Mouse (Mus musculus): ENCODE data around the gene Tomt. TPM values are rescaled to one million over a fixed set of nuclear protein-coding genes. Genes with fewer than 3 reads are reported as not detected.
"Not testable (repeated sequence)": the region's sequence is repeated elsewhere in the genome, so short reads cannot be mapped to it uniquely, and the experiment has no call there.

Tomt gene
- polyA plus RNA-seq, 1 experiment from 2014 or later: 0.56 TPM

GRCm38 (mm10) chr7:101937569-101937968 is 31.4 kb upstream of the Tomt start:
- ATAC-seq (replicated peaks; ENCODE audit: low FRiP score): no peak
- WGBS: 95% methylated on average over 4 of the region's 4 CpGs
- Histone ChIP-seq H3K9ac (ENCODE audit: low read length) (no peak overlapping the region), H3K4me2 (ENCODE audit: low read depth, low read length, severe bottlenecking) (no peak overlapping the region), H3K27ac (ENCODE audit: low read depth, low read length) (no peak overlapping the region), H3K27me3 (ENCODE audit: control insufficient read depth, insufficient read depth, low read length) (no peaks in the 10 kb centered on the region), H3K9me3 (ENCODE audit: control insufficient read depth, low read length) (no peaks in the 10 kb centered on the region), H3K4me3 (ENCODE audit: low read depth, low read length) (no peak overlapping the region), H3K4me1 (replicated peaks; ENCODE audit: control insufficient read depth, insufficient read depth, low read length) (no peaks in the 10 kb centered on the region; the same call in 1 of the 2 replicates), H3K36me3 (ENCODE audit: control insufficient read depth, insufficient read depth, low read length) (no peaks in the 10 kb centered on the region)
- no peak for DNase-seq (ENCODE audit: low spot score)

GRCm38 (mm10) chr7:101936996-101937395 is 30.8 kb upstream of the Tomt start:
- Histone ChIP-seq H3K4me2 (ENCODE audit: low read depth, low read length, severe bottlenecking) (no peak overlapping the region), H3K9ac (ENCODE audit: low read length) (no peak overlapping the region), H3K27me3 (ENCODE audit: control insufficient read depth, insufficient read depth, low read length) (no peaks in the 10 kb centered on the region), H3K27ac (ENCODE audit: low read depth, low read length) (no peak overlapping the region), H3K4me1 (replicated peaks; ENCODE audit: control insufficient read depth, insufficient read depth, low read length) (no peaks in the 10 kb centered on the region; the same call in 1 of the 2 replicates), H3K4me3 (ENCODE audit: low read depth, low read length) (no peak overlapping the region), H3K36me3 (ENCODE audit: control insufficient read depth, insufficient read depth, low read length) (no peaks in the 10 kb centered on the region), H3K9me3 (ENCODE audit: control insufficient read depth, low read length) (no peaks in the 10 kb centered on the region)
- WGBS: 96% methylated on average over 4 of the region's 4 CpGs
- DNase-seq (ENCODE audit: low spot score) (no peak), ATAC-seq (replicated peaks; ENCODE audit: low FRiP score) (no peak)

DNA sequence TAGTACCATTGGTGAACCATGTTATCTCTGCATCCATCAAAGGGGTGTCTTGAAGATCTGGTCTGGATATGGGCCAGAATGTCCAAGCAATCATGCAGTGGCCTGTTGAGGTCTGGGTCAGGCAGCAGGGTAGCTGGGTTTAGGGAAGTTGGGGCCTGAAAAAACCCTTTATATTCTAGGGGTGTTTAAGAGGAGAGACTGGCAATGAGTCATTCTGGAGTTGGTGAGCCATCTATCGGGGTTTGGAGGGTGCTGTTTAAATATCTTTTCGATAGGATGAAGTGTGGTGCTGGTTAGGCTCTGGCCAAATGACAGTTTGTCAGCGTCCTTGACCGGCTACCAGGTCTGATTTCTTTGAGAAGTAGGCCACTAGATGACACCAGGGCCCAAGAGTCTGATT is 29.8 kb upstream of the Tomt start:
- no peaks in the 10 kb centered on the region for H3K27me3 ChIP-seq (ENCODE audit: control insufficient read depth, insufficient read depth, low read length)
- H3K9me3 ChIP-seq (ENCODE audit: control insufficient read depth, low read length): no peaks in the 10 kb centered on the region
- H3K36me3 ChIP-seq (ENCODE audit: control insufficient read depth, insufficient read depth, low read length): no peaks in the 10 kb centered on the region
- H3K4me1 ChIP-seq (replicated peaks; ENCODE audit: control insufficient read depth, insufficient read depth, low read length): no peaks in the 10 kb centered on the region; the same call in 1 of the 2 replicates
- WGBS: 94% methylated on average over 4 of the region's 4 CpGs
- no peak overlapping the region for H3K27ac ChIP-seq (ENCODE audit: low read depth, low read length)
- ATAC-seq (replicated peaks; ENCODE audit: low FRiP score) (no peak), DNase-seq (ENCODE audit: low spot score) (no peak)
- no peak overlapping the region for H3K9ac ChIP-seq (ENCODE audit: low read length)
- H3K4me2 ChIP-seq (ENCODE audit: low read depth, low read length, severe bottlenecking): no peak overlapping the region
- no peak overlapping the region for H3K4me3 ChIP-seq (ENCODE audit: low read depth, low read length)

- no peaks in the 10 kb centered on the region for H3K9me3 ChIP-seq (ENCODE audit: control insufficient read depth, low read length)
- WGBS: under 1% methylated on average over 40 of the region's 40 CpGs
- peak within 1 kb of the TSS; percentile 67 for H3K4me2 ChIP-seq (ENCODE audit: low read depth, low read length, severe bottlenecking)
- ATAC-seq (replicated peaks; ENCODE audit: low FRiP score) (peak; percentile 99), DNase-seq (ENCODE audit: low spot score) (peak; percentile 96)
- peak within 1 kb of the TSS; percentile 46; the same call in 1 of the 2 replicates for H3K27ac ChIP-seq (ENCODE audit: low read depth, low read length)
- H3K4me3 ChIP-seq (ENCODE audit: low read depth, low read length): peak within 1 kb of the TSS; percentile 69
- no peaks in the 10 kb centered on the region; the same call in 1 of the 2 replicates for H3K4me1 ChIP-seq (replicated peaks; ENCODE audit: control insufficient read depth, insufficient read depth, low read length)
- H3K27me3 ChIP-seq (ENCODE audit: control insufficient read depth, insufficient read depth, low read length): no peaks in the 10 kb centered on the region
- no peaks in the 10 kb centered on the region for H3K36me3 ChIP-seq (ENCODE audit: control insufficient read depth, insufficient read depth, low read length)
- peak within 1 kb of the TSS; percentile 75 for H3K9ac ChIP-seq (ENCODE audit: low read length)
Measured at GRCm38 (mm10) chr7:101933751-101934240, 27.6 kb upstream of the Tomt start, which contains the start of the genes Lrrc51 and Numa1. Gene Lrrc51 (minus strand): TSS chr7:101933895. Gene Numa1 (plus strand): TSS chr7:101934111.

- H3K4me1 ChIP-seq (replicated peaks; ENCODE audit: control insufficient read depth, insufficient read depth, low read length): no peaks in the 10 kb centered on the region; the same call in 1 of the 2 replicates
- no peaks in the 10 kb centered on the region for H3K27me3 ChIP-seq (ENCODE audit: control insufficient read depth, insufficient read depth, low read length)
- H3K27ac ChIP-seq (ENCODE audit: low read depth, low read length): no peak overlapping the region
- peak overlapping the region; percentile 72 for H3K9ac ChIP-seq (ENCODE audit: low read length)
- 7% methylated on average over 15 of the region's 15 CpGs for WGBS
- H3K4me2 ChIP-seq (ENCODE audit: low read depth, low read length, severe bottlenecking): peak overlapping the region; percentile 67
- ATAC-seq (replicated peaks; ENCODE audit: low FRiP score) (peak; percentile 53), DNase-seq (ENCODE audit: low spot score) (no peak)
- H3K9me3 ChIP-seq (ENCODE audit: control insufficient read depth, low read length): no peaks in the 10 kb centered on the region
- peak overlapping the region; percentile 69 for H3K4me3 ChIP-seq (ENCODE audit: low read depth, low read length)
- no peaks in the 10 kb centered on the region for H3K36me3 ChIP-seq (ENCODE audit: control insufficient read depth, insufficient read depth, low read length)
Measured at GRCm38 (mm10) chr7:101933300-101933699, 27.1 kb upstream of the Tomt start.

DNA sequence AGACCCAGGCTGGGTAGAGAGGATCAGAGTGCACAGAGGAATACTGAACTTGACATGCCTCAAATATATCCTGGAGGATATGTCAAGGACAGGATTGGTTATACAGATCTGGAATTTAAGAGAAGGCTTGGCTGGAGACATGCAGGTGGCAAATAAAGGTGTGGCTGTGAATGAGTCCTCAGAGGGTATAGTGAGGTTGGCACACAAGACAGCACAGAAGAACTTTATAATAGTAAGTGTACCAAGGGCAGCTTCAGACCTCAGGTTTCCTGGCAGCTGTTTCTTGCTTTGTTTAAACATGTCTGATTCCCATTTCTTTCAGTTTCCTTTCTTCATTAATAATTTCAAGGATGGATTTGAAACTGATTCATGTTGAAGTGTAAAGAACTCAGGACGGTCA is 26.4 kb upstream of the Tomt start:
- H3K4me3 ChIP-seq (ENCODE audit: low read depth, low read length): no peak overlapping the region

DNA sequence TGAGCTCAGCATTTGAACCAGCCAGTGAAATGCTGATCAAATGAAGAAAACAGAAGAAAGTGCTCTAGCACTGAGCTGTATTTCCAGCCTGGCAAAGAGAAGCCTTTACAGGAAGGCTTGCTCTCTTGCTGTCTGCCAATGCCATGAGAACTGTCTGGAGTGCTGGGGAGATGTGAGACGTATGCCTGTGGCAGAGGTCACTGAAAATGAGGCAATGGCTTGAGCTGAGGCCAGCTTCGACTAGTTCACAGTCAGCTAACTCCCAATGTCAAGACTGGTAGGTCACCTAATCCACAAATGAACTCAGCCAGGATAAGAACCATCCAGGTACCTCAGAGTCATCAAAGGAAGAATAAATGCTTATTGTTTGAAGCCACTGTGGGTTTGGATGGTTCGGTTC is 21.9 kb upstream of the Tomt start:
- Histone ChIP-seq H3K36me3 (ENCODE audit: control insufficient read depth, insufficient read depth, low read length) (no peaks in the 10 kb centered on the region), H3K27ac (ENCODE audit: low read depth, low read length) (no peak overlapping the region), H3K4me1 (replicated peaks; ENCODE audit: control insufficient read depth, insufficient read depth, low read length) (no peaks in the 10 kb centered on the region), H3K27me3 (ENCODE audit: control insufficient read depth, insufficient read depth, low read length) (no peaks in the 10 kb centered on the region), H3K4me2 (ENCODE audit: low read depth, low read length, severe bottlenecking) (no peak overlapping the region), H3K9me3 (ENCODE audit: control insufficient read depth, low read length) (no peaks in the 10 kb centered on the region), H3K4me3 (ENCODE audit: low read depth, low read length) (no peak overlapping the region), H3K9ac (ENCODE audit: low read length) (no peak overlapping the region)
- WGBS: 91% methylated on average over 3 of the region's 3 CpGs
- ATAC-seq (replicated peaks; ENCODE audit: low FRiP score): no peak
- DNase-seq (ENCODE audit: low spot score): no peak

More for the DNA sequence above, 26.4 kb upstream of the Tomt start:
- H3K27me3 ChIP-seq (ENCODE audit: control insufficient read depth, insufficient read depth, low read length): no peaks in the 10 kb centered on the region
- H3K4me1 ChIP-seq (replicated peaks; ENCODE audit: control insufficient read depth, insufficient read depth, low read length): no peaks in the 10 kb centered on the region; the same call in 1 of the 2 replicates
- ATAC-seq (replicated peaks; ENCODE audit: low FRiP score) (no peak), DNase-seq (ENCODE audit: low spot score) (no peak)
- no peak overlapping the region for H3K9ac ChIP-seq (ENCODE audit: low read length)
- no peak overlapping the region for H3K27ac ChIP-seq (ENCODE audit: low read depth, low read length)
- H3K9me3 ChIP-seq (ENCODE audit: control insufficient read depth, low read length): no peaks in the 10 kb centered on the region
- H3K4me2 ChIP-seq (ENCODE audit: low read depth, low read length, severe bottlenecking): peak overlapping the region; percentile 67; the same call in 1 of the 2 replicates
- 93% methylated on average over 1 of the region's 1 CpGs for WGBS
- H3K36me3 ChIP-seq (ENCODE audit: control insufficient read depth, insufficient read depth, low read length): no peaks in the 10 kb centered on the region

GRCm38 (mm10) chr7:101925892-101926291 is 19.7 kb upstream of the Tomt start:
- not testable (repeated sequence) for H3K9me3 ChIP-seq (ENCODE audit: control insufficient read depth, low read length); H3K9ac ChIP-seq (ENCODE audit: low read length); DNase-seq (ENCODE audit: low spot score); H3K4me2 ChIP-seq (ENCODE audit: low read depth, low read length, severe bottlenecking); H3K4me3 ChIP-seq (ENCODE audit: low read depth, low read length); H3K27ac ChIP-seq (ENCODE audit: low read depth, low read length); H3K27me3 ChIP-seq (ENCODE audit: control insufficient read depth, insufficient read depth, low read length); ATAC-seq (replicated peaks; ENCODE audit: low FRiP score); H3K36me3 ChIP-seq (ENCODE audit: control insufficient read depth, insufficient read depth, low read length); H3K4me1 ChIP-seq (replicated peaks; ENCODE audit: control insufficient read depth, insufficient read depth, low read length)

DNA sequence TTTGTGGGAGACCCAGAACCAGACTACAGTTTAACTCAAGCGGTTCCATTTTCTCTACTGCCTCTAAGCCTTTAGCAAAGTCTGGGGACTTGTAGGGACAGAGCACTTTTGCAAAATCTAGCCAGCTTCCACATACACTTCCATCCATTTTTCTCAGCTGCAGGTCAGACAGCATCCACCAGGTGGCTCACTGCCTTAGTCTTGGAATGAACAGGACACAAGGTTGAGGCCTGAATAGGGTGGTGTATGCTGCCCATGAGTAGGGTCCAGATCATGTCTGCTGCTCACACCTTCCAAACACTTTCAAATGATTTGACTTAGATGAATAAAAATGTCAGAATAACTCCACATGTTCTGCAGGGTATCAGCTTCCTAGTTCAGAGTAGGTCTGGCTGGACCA is 11.9 kb upstream of the Tomt start:
- H3K9me3 ChIP-seq (ENCODE audit: control insufficient read depth, low read length): no peaks in the 10 kb centered on the region
- no peaks in the 10 kb centered on the region for H3K4me1 ChIP-seq (replicated peaks; ENCODE audit: control insufficient read depth, insufficient read depth, low read length)
- WGBS: 12% methylated on average over 1 of the region's 1 CpGs
- H3K4me2 ChIP-seq (ENCODE audit: low read depth, low read length, severe bottlenecking): no peak overlapping the region
- H3K9ac ChIP-seq (ENCODE audit: low read length): no peak overlapping the region
- H3K4me3 ChIP-seq (ENCODE audit: low read depth, low read length): no peak overlapping the region
- DNase-seq (ENCODE audit: low spot score): peak; percentile 79
- H3K27me3 ChIP-seq (ENCODE audit: control insufficient read depth, insufficient read depth, low read length): no peaks in the 10 kb centered on the region
- no peak overlapping the region for H3K27ac ChIP-seq (ENCODE audit: low read depth, low read length)
- peak; percentile 75 for ATAC-seq (replicated peaks; ENCODE audit: low FRiP score)
- H3K36me3 ChIP-seq (ENCODE audit: control insufficient read depth, insufficient read depth, low read length): no peaks in the 10 kb centered on the region
